Mouse (Mus musculus) stomach, embryonic 16.5 days (tissue): ENCODE measurements around the gene Bcor. TPM values are rescaled to one million over a fixed set of nuclear protein-coding genes. Genes with fewer than 3 reads are reported as not detected.

Experiments used
- ATAC-seq: fragments of 200-750 bp; cut with Nextera tagmentation; 2 replicates; pipeline ENCODE4 v1.8.0; 2017; ENCODE audit warnings: moderate number of reproducible peaks, moderate TSS enrichment; ENCODE audit not compliant: insufficient read depth, low FRiP score
- H3K27ac ChIP-seq: fragments of 300-500 bp; sonication (generic); 2 replicates; pipeline ENCODE4 v1.5.1; 2014; ENCODE audit warnings: low read length
- H3K27me3 ChIP-seq: fragments of 300-500 bp; sonication (generic); 2 replicates; pipeline ENCODE4 v1.6.1; 2014; ENCODE audit warnings: low read length, control low read depth, mixed read lengths; ENCODE audit not compliant: control insufficient read depth, insufficient read depth
- H3K36me3 ChIP-seq: fragments of 300-500 bp; sonication (generic); 2 replicates; pipeline ENCODE4 v1.6.1; 2014; ENCODE audit warnings: low read length; ENCODE audit not compliant: control insufficient read depth, insufficient read depth
- H3K4me1 ChIP-seq: fragments of 300-500 bp; sonication (generic); 2 replicates; pipeline ENCODE4 v1.6.1; 2014; ENCODE audit warnings: low read length, control low read depth, mixed read lengths; ENCODE audit not compliant: control insufficient read depth, insufficient read depth
- H3K4me2 ChIP-seq: fragments of 300-500 bp; sonication (generic); 2 replicates; pipeline ENCODE4 v1.6.1; 2014; ENCODE audit warnings: low read depth, low read length, mixed read lengths
- H3K4me3 ChIP-seq: fragments of 300-500 bp; sonication (generic); replicated peaks from 2 replicates; pipeline ENCODE4 v1.5.1; 2014; ENCODE audit warnings: mild to moderate bottlenecking, low read length
- H3K9ac ChIP-seq: fragments of 300-500 bp; sonication (generic); 2 replicates; pipeline ENCODE4 v1.6.1; 2014; ENCODE audit warnings: low read length
- H3K9me3 ChIP-seq: fragments of 300-500 bp; sonication (generic); replicated peaks from 2 replicates; pipeline ENCODE4 v1.6.1; 2016; ENCODE audit warnings: low read length, control low read depth; ENCODE audit not compliant: control insufficient read depth
- WGBS: fragments of 180-500 bp; shearing (Covaris S2); extraction: QIAGEN DNeasy Blood & Tissue Kit; methylation state at CpG from one replicate; pipeline ENCODE4 v1.1.7; 2014; 5-methylcytosine and 5-hydroxymethylcytosine counted together
- polyA plus RNA-seq: library from polyadenylated mRNA; unstranded; fragments of >200 nt; fragmentation: Nextera tagmentation; extraction: Ambion mirVana; gene quantifications from 2 replicates; pipeline ENCODE4 v1.2.1, GENCODE M21; 2015

Gene Bcor
- polyA plus RNA-seq: 11.1 and 13.9 TPM in 2 replicates

DNA sequence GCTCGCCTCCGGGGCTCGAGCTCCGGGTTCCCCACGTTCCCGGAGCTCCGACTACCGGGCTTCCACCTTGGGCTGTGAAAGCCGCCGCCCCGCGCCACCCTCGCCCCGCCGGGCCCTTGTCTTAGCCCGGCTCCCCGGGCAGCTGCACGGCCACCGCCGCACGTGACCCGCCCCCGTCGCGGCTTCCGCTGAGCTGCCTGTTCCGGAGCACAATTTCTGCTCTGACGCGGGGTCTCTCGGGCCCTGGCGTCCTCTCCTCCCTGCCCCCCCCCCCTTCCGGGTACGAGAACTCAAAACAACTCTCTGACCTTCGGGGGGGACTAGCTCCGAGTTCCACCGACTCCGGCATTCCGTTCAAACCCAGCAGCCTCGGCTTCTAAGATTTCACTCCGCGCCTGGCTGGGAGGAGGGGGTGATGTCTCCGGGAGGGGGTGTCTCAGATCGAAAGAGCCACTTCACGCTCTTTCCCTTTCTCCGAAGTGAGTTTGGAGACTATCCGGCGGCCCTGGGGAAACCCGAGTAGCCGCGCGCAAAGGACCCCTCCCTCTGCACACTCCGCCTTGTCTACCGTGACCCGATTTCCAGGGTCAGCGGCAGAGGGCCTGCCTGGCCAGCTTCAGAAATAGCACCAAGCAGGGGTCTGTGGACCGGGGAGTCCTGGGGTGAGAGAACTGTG lies at the start of gene Bcor:
Gene Bcor (minus strand): TSS at position 375 of the 676 bp plus-strand sequence.
- Histone ChIP-seq H3K4me3 (peak within 1 kb of the TSS; percentile 50), H3K27ac (peak within 1 kb of the TSS; percentile 65), H3K9me3 (no peaks in the 10 kb centered on the region), H3K4me2 (peak within 1 kb of the TSS; percentile 60), H3K4me1 (peaks cover 2% of the 10 kb centered on the region; the same call in 1 of the 2 replicates), H3K36me3 (no peaks in the 10 kb centered on the region), H3K27me3 (peaks cover 36% of the 10 kb centered on the region), H3K9ac (peak within 1 kb of the TSS; percentile 79)
- ATAC-seq: peak; percentile 20; the same call in 1 of the 2 replicates
- WGBS: 7% methylated on average over 51 of the region's 56 CpGs

DNA sequence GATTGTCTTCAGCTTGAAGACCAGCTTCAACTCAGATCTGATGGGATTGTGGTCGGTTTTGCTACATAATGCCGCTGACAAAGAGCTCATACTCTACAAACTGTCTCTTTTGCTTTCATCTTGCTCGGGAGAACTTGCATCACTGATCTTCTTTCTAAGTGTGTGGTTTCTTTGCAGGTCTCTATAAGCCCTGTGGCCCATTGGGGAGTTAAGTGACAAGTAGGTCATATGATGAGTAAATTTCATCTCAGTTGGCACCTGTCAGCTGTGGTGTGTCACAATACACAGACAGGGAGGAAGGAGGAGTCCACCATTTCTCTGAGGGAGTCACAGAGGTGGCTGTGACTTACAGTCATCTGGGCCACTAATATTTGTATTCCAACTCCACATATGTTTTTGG lies 42.8 kb upstream of the Bcor start:
- H3K9ac ChIP-seq: no peak overlapping the region
- no peak for ATAC-seq
- H3K36me3 ChIP-seq: no peaks in the 10 kb centered on the region
- no peaks in the 10 kb centered on the region for H3K27me3 ChIP-seq
- H3K4me1 ChIP-seq: no peaks in the 10 kb centered on the region
- no peak overlapping the region for H3K4me2 ChIP-seq
- WGBS: 87% methylated on average over 3 of the region's 3 CpGs
- H3K27ac ChIP-seq: no peak overlapping the region
- no peak overlapping the region for H3K4me3 ChIP-seq
- no peaks in the 10 kb centered on the region for H3K9me3 ChIP-seq

DNA sequence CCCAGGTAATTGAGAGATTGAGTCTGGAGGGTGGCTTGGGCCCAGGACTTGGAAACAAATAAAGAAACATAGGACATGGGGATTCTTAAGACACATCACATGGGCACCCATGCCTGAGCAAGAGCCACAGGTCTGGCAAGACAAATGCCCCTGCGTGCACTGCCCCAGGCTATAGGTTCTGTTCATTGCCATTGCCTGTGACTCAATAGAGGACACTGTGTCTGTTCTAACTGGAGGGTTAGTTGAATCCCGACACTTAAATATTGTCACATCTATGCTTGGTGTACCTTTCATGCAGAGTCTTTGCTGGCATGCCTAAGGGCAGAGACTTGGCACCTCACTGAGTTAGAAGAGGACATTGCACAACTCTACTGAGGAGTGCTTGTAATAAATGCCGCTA lies 41.0 kb upstream of the Bcor start:
- no peak overlapping the region for H3K4me3 ChIP-seq
- ATAC-seq: no peak
- H3K9me3 ChIP-seq: no peaks in the 10 kb centered on the region
- no peak overlapping the region for H3K4me2 ChIP-seq
- no peaks in the 10 kb centered on the region for H3K4me1 ChIP-seq
- no peaks in the 10 kb centered on the region for H3K36me3 ChIP-seq
- no peaks in the 10 kb centered on the region for H3K27me3 ChIP-seq
- no peak overlapping the region for H3K27ac ChIP-seq
- 85% methylated on average over 3 of the region's 3 CpGs for WGBS
- H3K9ac ChIP-seq: no peak overlapping the region

DNA sequence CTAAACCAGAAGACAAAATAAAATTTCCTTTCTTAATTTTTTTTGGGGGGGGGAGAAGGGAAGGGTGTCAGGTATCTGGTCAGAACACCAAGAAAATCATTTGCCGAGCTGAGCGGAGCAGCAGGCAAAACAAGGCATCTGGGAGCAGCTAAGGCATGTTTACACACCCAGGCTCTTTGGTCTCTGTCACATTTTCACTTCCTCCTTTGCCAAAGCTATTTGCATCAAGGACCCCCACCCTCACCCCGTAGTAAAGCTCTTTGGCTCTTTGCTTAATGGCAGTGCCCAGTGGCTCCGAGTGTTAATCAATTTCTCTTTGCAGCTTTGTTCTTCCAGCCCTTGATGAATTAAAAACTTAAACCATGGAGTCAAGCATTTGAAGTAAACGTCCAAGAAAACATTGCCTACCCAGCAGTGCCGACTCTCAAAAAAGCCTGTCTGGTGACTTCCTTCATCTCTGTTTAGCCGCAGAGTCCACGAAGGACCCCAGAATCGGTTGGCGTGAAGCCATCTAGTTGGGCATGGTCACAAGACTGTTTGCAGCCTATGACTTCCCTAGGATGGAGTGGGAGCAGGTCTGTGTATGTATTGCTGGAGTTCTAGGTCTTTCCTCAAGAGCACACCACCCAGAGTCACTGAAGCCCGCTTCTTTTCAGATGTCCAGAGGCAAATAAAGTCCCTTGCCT lies 35.2 kb upstream of the Bcor start:
- Histone ChIP-seq H3K4me1 (no peaks in the 10 kb centered on the region), H3K27me3 (no peaks in the 10 kb centered on the region; the same call in 1 of the 2 replicates), H3K9me3 (no peaks in the 10 kb centered on the region), H3K36me3 (no peaks in the 10 kb centered on the region), H3K27ac (no peak overlapping the region), H3K9ac (no peak overlapping the region), H3K4me2 (no peak overlapping the region), H3K4me3 (no peak overlapping the region)
- 54% methylated on average over 11 of the region's 11 CpGs for WGBS
- no peak for ATAC-seq

DNA sequence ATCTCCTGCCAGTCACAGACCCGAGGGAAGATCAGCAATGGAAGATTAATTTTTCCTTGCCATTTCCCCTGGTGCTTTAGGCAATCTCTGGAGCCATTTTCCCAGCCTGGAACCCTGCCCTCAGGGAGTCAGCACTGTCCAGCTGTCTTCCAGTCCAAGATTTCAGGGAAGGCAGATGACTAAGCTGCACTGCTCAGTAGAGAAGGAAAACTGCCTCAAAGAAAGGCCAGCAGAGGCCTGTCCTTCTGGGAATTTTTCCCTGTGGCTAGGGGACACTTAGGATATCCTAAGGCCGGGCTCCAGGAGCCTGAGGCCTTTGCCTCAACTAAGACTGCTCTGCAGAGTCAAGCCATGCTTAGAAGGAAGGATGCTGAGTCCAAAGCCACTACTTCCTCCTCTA lies 32.2 kb upstream of the Bcor start:
- Histone ChIP-seq H3K27ac (no peak overlapping the region), H3K9me3 (no peaks in the 10 kb centered on the region), H3K4me2 (no peak overlapping the region), H3K9ac (no peak overlapping the region), H3K4me3 (no peak overlapping the region), H3K4me1 (no peaks in the 10 kb centered on the region), H3K27me3 (no peaks in the 10 kb centered on the region; the same call in 1 of the 2 replicates), H3K36me3 (no peaks in the 10 kb centered on the region)
- WGBS: 64% methylated on average over 2 of the region's 2 CpGs
- ATAC-seq: no peak

DNA sequence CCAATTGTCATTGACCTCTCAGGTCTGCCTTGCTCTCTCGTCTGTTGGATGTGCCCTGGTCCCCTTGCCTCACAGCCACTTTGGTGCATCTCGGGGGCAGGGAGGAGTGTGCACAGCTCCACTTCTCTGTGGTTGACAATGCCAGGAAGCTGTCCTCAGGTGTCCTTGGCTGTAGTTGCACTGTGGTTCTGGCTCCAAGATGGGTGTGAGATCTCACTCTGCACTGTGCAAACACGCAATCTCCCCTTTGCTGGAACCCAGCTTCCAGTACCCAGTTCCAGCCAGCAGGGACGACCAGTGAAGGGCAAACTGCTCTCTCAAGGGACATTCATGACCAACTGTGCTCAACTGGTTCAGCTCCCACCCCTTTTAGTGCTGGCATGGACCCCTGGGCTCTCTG lies 29.4 kb upstream of the Bcor start:
- no peak overlapping the region for H3K27ac ChIP-seq
- WGBS: 76% methylated on average over 4 of the region's 4 CpGs
- no peaks in the 10 kb centered on the region for H3K4me1 ChIP-seq
- H3K9ac ChIP-seq: no peak overlapping the region
- H3K4me3 ChIP-seq: no peak overlapping the region
- H3K27me3 ChIP-seq: no peaks in the 10 kb centered on the region
- no peaks in the 10 kb centered on the region for H3K36me3 ChIP-seq
- H3K4me2 ChIP-seq: no peak overlapping the region
- no peaks in the 10 kb centered on the region for H3K9me3 ChIP-seq
- no peak for ATAC-seq

DNA sequence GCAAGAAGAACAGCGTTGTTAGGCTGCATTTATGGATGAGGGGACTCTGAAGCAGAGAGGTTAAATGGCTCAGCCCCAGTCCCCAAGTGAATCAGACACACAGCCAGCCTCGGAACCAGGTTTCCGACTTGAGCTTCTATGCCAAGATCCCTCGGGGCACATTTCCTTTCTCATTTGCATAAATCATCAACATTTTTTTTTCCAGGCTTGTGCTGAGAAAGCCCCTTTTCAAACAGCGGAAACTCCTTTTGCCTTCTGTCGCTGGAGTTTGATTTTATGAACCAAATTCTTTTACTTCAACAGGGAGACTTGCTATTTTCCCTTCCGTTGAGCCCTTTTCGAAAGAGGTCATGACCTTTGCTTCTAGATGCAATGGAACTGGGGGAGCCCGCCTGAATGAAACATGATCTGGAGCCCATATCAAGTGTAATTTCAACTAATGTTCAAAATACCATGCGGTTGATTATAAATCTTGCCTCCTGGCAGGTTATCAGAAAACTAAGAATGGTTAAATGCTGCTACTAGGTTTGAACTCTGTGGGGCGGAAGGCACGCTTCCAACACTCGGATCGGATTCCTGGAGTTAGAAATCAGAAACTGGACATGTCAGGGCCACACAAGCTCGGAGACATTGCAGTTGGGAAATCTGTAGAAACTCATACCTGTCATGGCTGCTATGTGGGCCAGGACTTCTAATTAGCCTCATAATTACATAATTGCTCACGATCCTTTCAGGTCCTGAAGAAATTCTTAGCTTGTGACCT lies 15.2 kb upstream of the Bcor start:
- Histone ChIP-seq H3K4me3 (no peak overlapping the region), H3K9me3 (no peaks in the 10 kb centered on the region), H3K9ac (no peak overlapping the region), H3K27me3 (peaks cover 3% of the 10 kb centered on the region; the same call in 1 of the 2 replicates), H3K36me3 (no peaks in the 10 kb centered on the region), H3K4me2 (no peak overlapping the region), H3K4me1 (0 out of 2 replicates have a peak, but pooled peaks cover 5% of the 10 kb centered on the region), H3K27ac (no peak overlapping the region)
- 47% methylated on average over 16 of the region's 16 CpGs for WGBS
- ATAC-seq: no peak

DNA sequence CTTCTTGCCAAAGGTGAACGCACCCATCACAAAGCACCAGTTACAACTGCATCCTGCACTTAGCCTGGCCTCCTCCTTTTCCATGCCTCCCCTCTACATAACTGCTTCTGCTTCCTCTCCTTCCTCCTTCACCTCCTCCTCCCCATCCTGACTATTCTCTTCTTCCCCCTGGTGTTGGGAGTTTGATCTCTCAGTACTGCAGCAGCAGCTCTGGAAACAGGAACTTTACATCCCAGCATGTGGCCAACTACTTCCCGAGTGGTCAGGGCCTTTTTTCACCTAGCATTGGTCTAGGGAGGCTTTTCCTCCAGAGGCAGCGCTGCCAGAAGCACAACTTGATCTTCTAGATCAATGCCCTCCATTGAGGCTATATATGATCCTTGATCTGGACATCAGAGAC lies 10.0 kb upstream of the Bcor start:
- Histone ChIP-seq H3K36me3 (no peaks in the 10 kb centered on the region), H3K27ac (no peak overlapping the region), H3K27me3 (0 out of 2 replicates have a peak, but pooled peaks cover 3% of the 10 kb centered on the region), H3K4me1 (no peaks in the 10 kb centered on the region), H3K9me3 (no peaks in the 10 kb centered on the region), H3K9ac (no peak overlapping the region), H3K4me3 (no peak overlapping the region), H3K4me2 (no peak overlapping the region)
- 36% methylated on average over 3 of the region's 3 CpGs for WGBS
- ATAC-seq: no peak
